Mouse (Mus musculus) limb, embryonic 11.5 days (tissue): ENCODE measurements around the gene Asb13. TPM values are rescaled to one million over a fixed set of nuclear protein-coding genes. Genes with fewer than 3 reads are reported as not detected.

Experiments used
- ATAC-seq: fragments of 200-750 bp; cut with Nextera tagmentation; 2 replicates; pipeline ENCODE4 v1.8.0; 2017; ENCODE audit warnings: low read depth; ENCODE audit not compliant: insufficient number of reproducible peaks, low FRiP score, low TSS enrichment
- DNase-seq: peaks from one replicate; pipeline ENCODE4 v3.0.0-alpha.2; 2015; ENCODE audit warnings: low spot score
- H3K27ac ChIP-seq: fragments of 300-500 bp; sonication (generic); replicated peaks from 2 replicates; pipeline ENCODE4 v1.5.1; 2014; ENCODE audit warnings: low read depth, mild to moderate bottlenecking, low read length
- H3K27me3 ChIP-seq: fragments of 300-500 bp; sonication (generic); 2 replicates; pipeline ENCODE4 v1.6.1; 2014; ENCODE audit warnings: mild to moderate bottlenecking, low read length, mixed read lengths; ENCODE audit not compliant: control insufficient read depth, insufficient read depth
- H3K36me3 ChIP-seq: fragments of 300-500 bp; sonication (generic); 2 replicates; pipeline ENCODE4 v1.6.1; 2014; ENCODE audit warnings: mild to moderate bottlenecking, low read length, moderate library complexity, mixed read lengths; ENCODE audit not compliant: control insufficient read depth, insufficient read depth
- H3K4me1 ChIP-seq: fragments of 300-500 bp; sonication (generic); 2 replicates; pipeline ENCODE4 v1.6.1; 2014; ENCODE audit warnings: low read length, mixed read lengths; ENCODE audit not compliant: control insufficient read depth, insufficient read depth
- H3K4me2 ChIP-seq: fragments of 300-500 bp; sonication (generic); 2 replicates; pipeline ENCODE4 v1.6.1; 2014; ENCODE audit warnings: low read depth, mild to moderate bottlenecking, moderate library complexity; ENCODE audit not compliant: severe bottlenecking
- H3K4me3 ChIP-seq: fragments of 300-500 bp; sonication (generic); 2 replicates; pipeline ENCODE4 v1.5.1; 2014; ENCODE audit warnings: low read depth, low read length
- H3K9ac ChIP-seq: fragments of 300-500 bp; sonication (generic); 2 replicates; pipeline ENCODE4 v1.6.1; 2014; ENCODE audit warnings: mild to moderate bottlenecking, low read length
- H3K9me3 ChIP-seq: fragments of 300-500 bp; sonication (generic); 2 replicates; pipeline ENCODE4 v1.6.1; 2016; ENCODE audit warnings: low read length; ENCODE audit not compliant: control insufficient read depth
- WGBS: fragments of 180-500 bp; shearing (Covaris S2); extraction: QIAGEN DNeasy Blood & Tissue Kit; methylation state at CpG from one replicate; pipeline ENCODE4 v1.1.7; 2014; 5-methylcytosine and 5-hydroxymethylcytosine counted together
- polyA plus RNA-seq: library from polyadenylated mRNA; unstranded; fragments of >200 nt; fragmentation: Nextera tagmentation; extraction: Ambion mirVana; gene quantifications from 2 replicates; pipeline ENCODE4 v1.2.1, GENCODE M21; 2014

The Asb13 gene
- polyA plus RNA-seq, 1 experiment from 2014 or later: 13.2 TPM

DNA sequence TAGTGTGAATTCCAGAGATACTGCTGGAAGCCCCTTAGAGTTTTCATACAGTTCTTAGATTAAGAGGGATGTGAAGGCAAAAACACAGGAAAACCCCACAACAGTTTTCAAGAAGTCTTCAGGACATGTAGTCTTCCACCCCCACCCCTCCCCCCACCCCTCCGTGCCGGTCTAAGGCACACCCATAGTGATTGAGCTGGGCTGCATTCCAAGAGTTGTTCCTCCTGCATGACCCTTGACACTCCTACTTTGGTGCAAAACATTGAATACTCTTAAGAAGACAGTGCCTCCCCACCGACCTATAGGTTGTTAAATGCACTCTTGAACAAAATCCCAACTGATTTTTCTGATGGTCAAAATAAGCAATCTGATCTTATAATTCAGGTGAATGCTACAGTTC is 5.7 kb upstream of the Asb13 start:
- WGBS: 46% methylated on average over 3 of the region's 3 CpGs
- no peak overlapping the region for H3K27ac ChIP-seq
- no peak for ATAC-seq

DNA sequence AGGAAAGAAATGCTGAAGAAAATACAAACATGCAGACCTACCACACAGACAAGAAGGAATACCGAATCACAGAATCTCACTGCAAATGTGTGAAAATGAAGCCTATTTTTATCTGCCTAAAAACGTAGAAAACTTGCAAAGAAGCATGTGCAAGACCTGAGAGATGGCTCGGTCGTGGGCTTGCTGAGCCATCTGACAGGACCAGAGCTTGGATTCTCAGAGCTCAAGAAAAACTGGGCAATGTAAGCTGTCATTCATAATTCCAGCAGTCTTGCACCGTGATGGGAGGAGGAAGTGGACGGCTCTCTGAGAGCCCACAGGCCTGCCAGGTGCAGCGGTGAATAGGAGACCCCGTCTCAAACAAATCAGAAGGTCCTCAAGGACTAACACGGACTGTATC is 1.3 kb upstream of the Asb13 start:
- no peaks in the 10 kb centered on the region for H3K9me3 ChIP-seq
- no peaks in the 10 kb centered on the region for H3K4me1 ChIP-seq
- ATAC-seq (no peak), DNase-seq (no peak)
- no peak overlapping the region for H3K4me3 ChIP-seq
- 82% methylated on average over 9 of the region's 9 CpGs for WGBS
- H3K4me2 ChIP-seq: no peak overlapping the region
- H3K27me3 ChIP-seq: no peaks in the 10 kb centered on the region
- H3K9ac ChIP-seq: no peak overlapping the region
- no peaks in the 10 kb centered on the region for H3K36me3 ChIP-seq
- H3K27ac ChIP-seq: no peak overlapping the region

More for the DNA sequence above, 5.7 kb upstream of the Asb13 start:
- H3K9ac ChIP-seq: no peak overlapping the region
- H3K9me3 ChIP-seq: no peaks in the 10 kb centered on the region
- DNase-seq: peak; percentile 10
- H3K4me2 ChIP-seq: no peak overlapping the region
- no peak overlapping the region for H3K4me3 ChIP-seq
- H3K36me3 ChIP-seq: no peaks in the 10 kb centered on the region
- H3K4me1 ChIP-seq: no peaks in the 10 kb centered on the region
- H3K27me3 ChIP-seq: no peaks in the 10 kb centered on the region

DNA sequence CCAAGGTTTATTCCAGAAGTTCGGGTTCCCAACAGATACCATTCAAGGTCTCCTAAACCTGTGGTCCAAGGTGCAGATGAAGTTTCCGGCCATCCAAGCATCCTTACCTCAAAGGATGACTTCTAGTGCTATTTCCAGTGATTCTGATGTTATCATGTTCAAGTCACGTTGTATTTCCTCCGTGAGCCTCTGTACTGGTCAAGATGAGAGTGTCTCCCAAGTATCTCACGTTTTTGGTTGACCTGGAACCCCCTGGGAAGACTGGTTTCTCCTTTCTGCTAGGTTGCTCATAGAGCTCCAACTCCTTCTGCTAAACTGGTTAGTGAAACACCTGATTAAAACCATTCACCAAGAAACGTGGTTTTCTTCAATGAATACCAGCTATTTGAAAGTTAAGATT is 701 bp upstream of the Asb13 start:
- no peak overlapping the region for H3K4me3 ChIP-seq
- H3K4me1 ChIP-seq: no peaks in the 10 kb centered on the region
- no peaks in the 10 kb centered on the region for H3K27me3 ChIP-seq
- H3K9me3 ChIP-seq: no peaks in the 10 kb centered on the region
- whole genome bisulfite sequencing: 41% methylated on average over 6 of the region's 6 CpGs
- no peak for ATAC-seq
- H3K4me2 ChIP-seq: no peak overlapping the region
- H3K36me3 ChIP-seq: no peaks in the 10 kb centered on the region
- no peak overlapping the region for H3K9ac ChIP-seq
- DNase-seq: no peak
- no peak overlapping the region for H3K27ac ChIP-seq

DNA sequence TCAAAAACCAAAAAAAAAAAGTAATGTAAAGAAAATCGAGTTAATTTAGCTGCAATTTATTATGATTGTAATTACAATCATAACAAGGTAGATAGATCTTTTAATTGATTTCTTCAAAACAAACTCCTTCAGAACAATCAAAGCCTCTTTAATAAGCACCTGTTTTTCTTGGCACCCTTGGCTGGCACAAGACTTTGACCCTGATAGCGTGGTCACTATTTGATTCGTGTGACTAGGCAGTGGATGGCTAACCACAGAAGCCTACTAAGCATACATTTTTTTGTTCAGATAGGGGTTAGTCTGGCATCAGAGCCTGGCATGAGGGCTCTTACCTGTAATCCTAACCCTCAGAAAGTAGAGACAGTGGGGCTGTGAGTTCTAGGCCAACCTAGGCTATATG is 1.2 kb downstream of the Asb13 start:
- Histone ChIP-seq H3K36me3 (no peaks in the 10 kb centered on the region), H3K4me2 (no peak overlapping the region), H3K4me3 (no peak overlapping the region), H3K4me1 (no peaks in the 10 kb centered on the region), H3K27me3 (no peaks in the 10 kb centered on the region), H3K9ac (no peak overlapping the region), H3K27ac (no peak overlapping the region), H3K9me3 (no peaks in the 10 kb centered on the region)
- no peak for DNase-seq
- 98% methylated on average over 3 of the region's 3 CpGs for WGBS
- no peak for ATAC-seq

DNA sequence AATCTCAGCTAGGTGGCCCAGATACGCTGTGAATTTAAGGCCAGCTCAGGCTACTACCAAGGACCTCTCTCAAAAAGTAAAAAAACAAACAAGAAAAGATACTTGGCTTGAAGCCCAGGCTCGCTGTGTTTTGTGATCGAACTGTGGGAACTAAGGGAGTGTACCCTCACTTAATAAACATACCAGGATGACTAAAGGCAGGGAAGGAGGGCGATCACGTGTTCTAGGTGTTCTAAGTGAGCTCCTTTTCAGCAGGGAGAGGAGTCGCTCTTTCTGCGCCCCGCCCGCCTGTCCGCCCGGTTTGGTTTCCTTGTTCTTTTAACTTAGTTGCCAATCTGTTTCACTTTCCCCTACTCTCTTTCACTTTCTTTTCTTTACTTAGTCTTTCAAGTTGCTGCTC is 3.0 kb downstream of the Asb13 start:
- no peaks in the 10 kb centered on the region for H3K36me3 ChIP-seq
- no peak overlapping the region for H3K9ac ChIP-seq
- 71% methylated on average over 11 of the region's 11 CpGs for WGBS
- H3K4me3 ChIP-seq: no peak overlapping the region
- H3K9me3 ChIP-seq: no peaks in the 10 kb centered on the region
- no peaks in the 10 kb centered on the region for H3K27me3 ChIP-seq
- H3K27ac ChIP-seq: no peak overlapping the region
- H3K4me2 ChIP-seq: no peak overlapping the region
- no peaks in the 10 kb centered on the region for H3K4me1 ChIP-seq
- DNase-seq (no peak), ATAC-seq (no peak)

DNA sequence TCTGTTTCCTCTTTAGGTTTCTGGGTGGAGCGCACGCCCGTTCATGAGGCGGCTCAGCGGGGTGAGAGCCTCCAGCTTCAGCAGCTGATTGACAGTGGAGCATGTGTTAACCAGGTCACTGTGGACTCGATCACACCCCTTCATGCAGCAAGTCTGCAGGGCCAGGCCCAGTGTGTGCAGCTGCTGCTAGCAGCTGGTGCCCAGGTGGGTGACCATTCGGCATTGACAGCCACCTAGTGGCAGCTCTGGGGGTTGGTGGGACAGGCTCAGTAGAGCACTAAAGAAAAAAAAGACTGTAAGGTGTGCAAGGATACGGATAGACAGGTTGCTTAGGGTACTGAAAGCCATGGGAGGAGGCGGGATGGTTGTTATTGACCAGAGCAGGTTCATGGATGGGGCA is 8.2 kb downstream of the Asb13 start:
- no peaks in the 10 kb centered on the region for H3K27me3 ChIP-seq
- H3K9me3 ChIP-seq: no peaks in the 10 kb centered on the region
- no peak overlapping the region for H3K4me3 ChIP-seq
- no peak overlapping the region for H3K4me2 ChIP-seq
- no peaks in the 10 kb centered on the region for H3K36me3 ChIP-seq
- no peak overlapping the region for H3K9ac ChIP-seq
- ATAC-seq (peak; percentile 71), DNase-seq (peak; percentile 60)
- H3K4me1 ChIP-seq: no peaks in the 10 kb centered on the region
- 69% methylated on average over 9 of the region's 9 CpGs for WGBS
- H3K27ac ChIP-seq: no peak overlapping the region

DNA sequence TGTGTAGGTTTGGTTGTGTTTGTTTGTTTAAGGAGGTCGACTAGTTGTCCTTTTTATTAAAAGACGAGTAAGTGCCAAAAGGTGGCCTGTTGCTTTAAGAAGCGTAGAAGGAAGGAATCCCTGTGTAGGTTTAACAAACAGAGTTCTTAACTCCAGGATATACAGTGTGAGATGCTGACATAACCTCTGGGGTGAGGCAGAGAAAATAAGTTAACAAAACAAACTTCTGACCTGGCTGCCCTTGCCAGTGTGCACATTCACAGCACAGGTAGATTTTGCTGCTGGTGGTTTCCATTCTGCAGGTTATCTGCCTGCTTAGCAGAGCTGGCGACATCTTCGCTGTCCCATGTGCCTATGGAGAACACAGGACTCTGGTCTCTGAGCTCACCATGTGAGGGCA is 8.7 kb downstream of the Asb13 start:
- H3K36me3 ChIP-seq: no peaks in the 10 kb centered on the region
- no peak overlapping the region for H3K9ac ChIP-seq
- WGBS: 85% methylated on average over 5 of the region's 5 CpGs
- H3K27ac ChIP-seq: no peak overlapping the region
- DNase-seq: no peak
- no peak overlapping the region for H3K4me2 ChIP-seq
- H3K4me3 ChIP-seq: no peak overlapping the region
- H3K9me3 ChIP-seq: no peaks in the 10 kb centered on the region
- H3K4me1 ChIP-seq: no peaks in the 10 kb centered on the region
- ATAC-seq: no peak
- no peaks in the 10 kb centered on the region for H3K27me3 ChIP-seq

DNA sequence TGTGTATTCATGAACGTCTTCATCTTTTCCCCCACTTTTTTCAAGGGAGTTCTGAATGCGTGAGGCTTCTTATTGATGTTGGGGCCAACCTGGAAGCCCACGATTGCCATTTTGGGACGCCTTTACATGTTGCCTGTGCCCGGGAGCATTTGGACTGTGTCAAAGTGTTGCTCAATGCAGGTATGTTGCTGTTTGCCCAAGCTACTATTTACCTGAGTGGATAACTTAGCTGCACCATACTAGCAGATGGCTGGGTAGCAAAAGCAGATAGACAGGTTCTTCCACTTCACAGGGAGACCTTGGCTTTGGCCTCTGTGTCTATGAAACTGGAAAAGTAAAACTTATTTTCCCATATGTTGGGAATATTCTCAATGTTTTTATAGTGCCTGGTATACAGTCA is 11.0 kb downstream of the Asb13 start:
- no peaks in the 10 kb centered on the region for H3K9me3 ChIP-seq
- H3K36me3 ChIP-seq: no peaks in the 10 kb centered on the region; the same call in 1 of the 2 replicates
- no peak overlapping the region for H3K4me2 ChIP-seq
- no peaks in the 10 kb centered on the region for H3K4me1 ChIP-seq
- H3K27ac ChIP-seq: no peak overlapping the region
- 92% methylated on average over 5 of the region's 5 CpGs for WGBS
- DNase-seq: no peak
- H3K27me3 ChIP-seq: no peaks in the 10 kb centered on the region
- H3K4me3 ChIP-seq: no peak overlapping the region
- no peak overlapping the region for H3K9ac ChIP-seq
- ATAC-seq: no peak

DNA sequence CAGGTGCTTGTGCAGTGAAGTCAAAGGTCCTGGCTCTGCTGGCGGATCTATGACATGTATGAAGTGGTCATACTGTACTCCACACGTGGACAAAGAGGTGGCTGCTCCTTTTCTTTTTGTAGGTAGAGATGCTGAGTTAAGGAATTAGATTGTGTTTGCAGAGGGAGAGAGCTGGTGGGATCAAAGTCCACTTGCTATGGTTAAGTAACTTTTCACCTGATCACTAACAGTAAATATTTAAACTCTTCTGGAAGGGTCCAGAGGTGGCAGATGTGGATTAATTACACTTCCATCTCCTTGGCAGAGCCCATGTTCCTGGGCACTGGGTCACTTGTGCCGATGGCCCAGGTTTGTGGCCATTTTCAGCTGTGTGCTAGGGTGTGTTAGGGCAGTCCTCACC is 12.1 kb downstream of the Asb13 start:
- no peak overlapping the region for H3K27ac ChIP-seq
- no peaks in the 10 kb centered on the region; the same call in 1 of the 2 replicates for H3K36me3 ChIP-seq
- 92% methylated on average over 3 of the region's 3 CpGs for WGBS
- DNase-seq (no peak), ATAC-seq (no peak)
- no peaks in the 10 kb centered on the region for H3K27me3 ChIP-seq
- no peak overlapping the region for H3K4me2 ChIP-seq
- H3K4me3 ChIP-seq: no peak overlapping the region
- H3K9ac ChIP-seq: no peak overlapping the region
- no peaks in the 10 kb centered on the region for H3K9me3 ChIP-seq
- no peaks in the 10 kb centered on the region for H3K4me1 ChIP-seq
